Comparison of ENCODE assay signal across 7 mouse cellular contexts in genomic region chr17:83969407-83969826, GRCm38 (mm10).
DNase-seq lines count a peak whose midpoint lies in the region; ATAC-seq and TF ChIP-seq lines count a peak whose summit lies in the region.

No protein-coding gene starts in this region.

- no peaks in the 10 kb centered on the region for H3K9me3 ChIP-seq in kidney, postnatal 0 days (replicated peaks; ENCODE audit: low read length)
- H3K9me3 ChIP-seq in intestine, postnatal 0 days (ENCODE audit: control insufficient read depth): no peaks in the 10 kb centered on the region

- peak overlapping the region; percentile 25; the same call in 1 of the 2 replicates for H3K27ac ChIP-seq in kidney, postnatal 0 days
- H3K27ac ChIP-seq in intestine, postnatal 0 days (ENCODE audit: low read depth, low read length): peak overlapping the region; percentile 15

- H3K4me1 ChIP-seq in kidney, postnatal 0 days (replicated peaks; ENCODE audit: insufficient read depth, low read length): peaks cover 3% of the 10 kb centered on the region; the same call in 1 of the 2 replicates
- H3K4me1 ChIP-seq in intestine, postnatal 0 days (replicated peaks; ENCODE audit: control insufficient read depth, insufficient read depth, low read length): no peaks in the 10 kb centered on the region

- H3K4me3 ChIP-seq in kidney, postnatal 0 days (replicated peaks; ENCODE audit: low read depth, low read length): no peak overlapping the region
- no peak overlapping the region for H3K4me3 ChIP-seq in intestine, postnatal 0 days (ENCODE audit: low read depth, low read length)

- no peaks in the 10 kb centered on the region for H3K36me3 ChIP-seq in kidney, postnatal 0 days (ENCODE audit: insufficient read depth, low read length)
- H3K36me3 ChIP-seq in intestine, postnatal 0 days (ENCODE audit: control insufficient read depth, insufficient read depth): no peaks in the 10 kb centered on the region

- no peak for DNase-seq in kidney, postnatal 0 days (ENCODE audit: low spot score)
- DNase-seq in kidney, postnatal 36 days: no peak
- peak; percentile 79 for DNase-seq in cerebellum, postnatal 25 days
- peak; percentile 45 for DNase-seq in retina, postnatal 1 day
- no peak for DNase-seq in spleen, postnatal 36 days (ENCODE audit: low spot score in 2 of 2)
- DNase-seq in right cerebral cortex, postnatal 14 days: no peak

- no peak for TF ChIP-seq CTCF in kidney, postnatal 0 days (IDR thresholded peaks at IDR 0.05; ENCODE audit: low read depth)
- no peak for TF ChIP-seq CTCF in intestine, postnatal 0 days (IDR thresholded peaks at IDR 0.05; ENCODE audit: low read depth)

- WGBS in kidney, postnatal 0 days: 49% methylated on average over 7 of the region's 7 CpGs
- WGBS in intestine, postnatal 0 days: 30% methylated on average over 7 of the region's 7 CpGs

- H3K27me3 ChIP-seq in kidney, postnatal 0 days (ENCODE audit: insufficient read depth, low read length): no peaks in the 10 kb centered on the region
- H3K27me3 ChIP-seq in intestine, postnatal 0 days (replicated peaks; ENCODE audit: control insufficient read depth, insufficient read depth, low read length): no peaks in the 10 kb centered on the region

- ATAC-seq in kidney, postnatal 0 days (replicated peaks; ENCODE audit: low FRiP score, low read depth): no peak
- peak; percentile 80 for ATAC-seq in intestine, postnatal 0 days

- H3K4me2 ChIP-seq in kidney, postnatal 0 days (ENCODE audit: low read length): no peak overlapping the region
- H3K4me2 ChIP-seq in intestine, postnatal 0 days (replicated peaks; ENCODE audit: low read depth): no peak overlapping the region

- H3K9ac ChIP-seq in kidney, postnatal 0 days (ENCODE audit: low read depth, low read length): no peak overlapping the region
- H3K9ac ChIP-seq in intestine, postnatal 0 days (ENCODE audit: low read depth, low read length): no peak overlapping the region

Comparison
In these comparisons a context has a peak if more than half of its experiments do, and no peak if none do; other contexts are left out.
1. DNase-seq: peak in cerebellum, postnatal 25 days (2 of 2) and retina, postnatal 1 day (single experiment); none in kidney, postnatal 0 days (single experiment), kidney, postnatal 36 days (0 of 2), spleen, postnatal 36 days (0 of 2) and right cerebral cortex, postnatal 14 days (single experiment).